Mouse (Mus musculus): Measurements from ENCODE around the gene Cks2.
"Not testable (repeated sequence)": the region's sequence is repeated elsewhere in the genome, so short reads cannot be mapped to it uniquely, and the experiment has no call there.

Gene Cks2

DNA sequence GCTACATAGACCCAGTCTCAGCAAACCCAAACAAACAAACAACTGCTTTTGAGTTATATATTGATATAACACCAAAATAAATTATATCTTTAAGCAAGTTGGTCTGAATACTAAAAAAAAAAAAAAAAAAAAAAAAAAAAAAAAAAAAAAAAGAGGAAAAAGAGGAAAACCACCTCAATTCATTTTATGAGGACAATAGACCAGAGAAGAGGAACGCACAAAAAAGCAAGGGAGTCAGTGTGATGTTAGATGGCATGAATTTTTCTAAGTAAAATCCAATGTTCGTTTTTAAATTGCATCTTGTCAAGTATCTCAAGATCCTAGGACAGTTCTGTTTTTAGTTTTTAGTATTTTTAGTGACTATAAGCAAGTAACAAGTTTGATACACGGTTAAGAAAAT, 3.6 kb upstream of the Cks2 start:
- DNase-seq: no peak

DNA sequence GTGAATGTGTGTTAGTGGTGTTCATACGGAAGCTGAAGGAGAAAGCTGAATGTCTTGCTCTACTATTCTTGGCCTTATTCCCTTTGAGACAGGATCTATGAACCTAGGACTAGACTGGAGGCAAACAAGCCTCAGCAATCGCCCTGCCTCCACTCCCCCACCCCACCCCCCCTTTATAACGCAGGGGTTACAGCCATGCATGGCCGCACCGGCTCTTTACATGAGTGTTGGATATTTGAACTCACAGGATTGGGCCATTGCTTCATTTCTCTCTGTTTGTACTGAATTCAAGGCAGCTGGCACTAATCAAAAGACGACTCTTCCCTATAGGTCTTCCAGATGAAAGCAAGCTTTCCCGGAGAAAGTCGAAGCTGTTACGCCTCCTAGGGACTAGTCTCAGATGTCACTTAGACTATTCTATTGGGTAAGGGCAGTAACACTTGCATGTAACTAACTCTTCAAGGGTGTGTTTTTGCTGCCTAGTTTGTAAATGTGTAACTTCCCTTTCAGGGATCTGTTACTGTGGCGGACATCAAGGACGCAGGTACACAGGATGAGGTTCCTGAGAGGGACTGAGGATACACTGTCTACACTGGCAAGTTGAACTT, 2.8 kb upstream of the Cks2 start:
- DNase-seq: peak; percentile 14

DNA sequence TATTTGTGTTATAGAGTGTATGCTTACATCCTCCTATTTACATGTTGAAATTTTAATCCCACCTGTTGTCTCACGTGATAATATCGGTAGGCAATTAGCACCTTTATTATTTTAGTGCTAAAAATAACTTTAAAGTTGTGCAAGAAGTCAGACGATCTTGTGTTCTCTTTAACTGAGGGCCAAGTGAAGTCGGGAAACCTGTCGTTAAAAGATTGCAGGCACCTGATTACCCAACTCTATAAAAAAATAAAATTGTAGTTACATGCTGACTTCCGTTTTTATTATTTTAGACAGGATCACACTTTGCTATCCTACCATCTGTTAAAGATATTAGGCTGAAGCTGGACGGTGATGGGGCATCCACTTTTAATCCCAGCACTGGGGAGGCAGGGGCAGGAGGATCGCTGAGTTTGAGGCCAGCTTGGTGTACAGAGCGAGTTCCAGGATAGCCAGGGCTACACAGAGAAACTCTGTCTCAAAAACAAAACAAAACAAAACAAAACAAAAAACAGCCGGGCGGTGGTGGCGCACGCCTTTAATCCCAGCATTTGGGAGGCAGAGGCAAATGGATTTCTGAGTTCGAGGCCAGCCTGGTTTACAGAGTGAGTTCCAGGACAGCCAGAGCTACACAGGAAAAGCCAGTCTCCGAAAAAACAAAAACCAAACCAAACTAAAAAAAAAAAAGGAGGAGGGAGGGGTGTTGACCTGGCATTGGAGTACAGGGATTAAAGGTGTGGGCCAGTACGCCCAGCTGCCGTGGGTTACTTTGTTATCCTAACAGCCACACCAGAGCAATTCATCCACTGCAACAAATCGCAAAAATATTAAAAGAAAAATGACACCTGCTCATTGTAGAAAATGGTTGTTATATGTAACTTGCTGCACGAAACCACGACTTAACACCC, 856 bp upstream of the Cks2 start:
- DNase-seq: no peak

DNA sequence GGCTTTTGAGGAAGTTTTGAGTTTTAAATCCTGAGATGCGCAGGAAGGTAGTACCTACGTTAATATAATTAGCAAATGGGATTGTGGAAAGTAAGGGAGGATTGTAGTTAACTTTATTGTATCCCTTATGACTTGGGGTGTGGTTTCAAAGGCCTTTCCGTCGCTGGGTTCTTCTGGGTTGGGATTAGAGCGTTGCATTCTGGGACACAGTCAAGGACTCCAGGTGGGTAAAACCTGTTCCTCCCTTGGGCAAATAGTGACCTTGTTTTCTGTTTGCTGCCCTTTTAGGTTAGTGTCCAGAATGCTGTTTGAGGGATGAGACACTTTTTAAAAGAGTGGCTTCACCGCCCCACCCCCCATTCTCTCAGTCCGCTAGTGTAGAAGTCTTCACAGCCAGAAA, 840 bp downstream of the Cks2 start:
- peak; percentile 9 for DNase-seq

DNA sequence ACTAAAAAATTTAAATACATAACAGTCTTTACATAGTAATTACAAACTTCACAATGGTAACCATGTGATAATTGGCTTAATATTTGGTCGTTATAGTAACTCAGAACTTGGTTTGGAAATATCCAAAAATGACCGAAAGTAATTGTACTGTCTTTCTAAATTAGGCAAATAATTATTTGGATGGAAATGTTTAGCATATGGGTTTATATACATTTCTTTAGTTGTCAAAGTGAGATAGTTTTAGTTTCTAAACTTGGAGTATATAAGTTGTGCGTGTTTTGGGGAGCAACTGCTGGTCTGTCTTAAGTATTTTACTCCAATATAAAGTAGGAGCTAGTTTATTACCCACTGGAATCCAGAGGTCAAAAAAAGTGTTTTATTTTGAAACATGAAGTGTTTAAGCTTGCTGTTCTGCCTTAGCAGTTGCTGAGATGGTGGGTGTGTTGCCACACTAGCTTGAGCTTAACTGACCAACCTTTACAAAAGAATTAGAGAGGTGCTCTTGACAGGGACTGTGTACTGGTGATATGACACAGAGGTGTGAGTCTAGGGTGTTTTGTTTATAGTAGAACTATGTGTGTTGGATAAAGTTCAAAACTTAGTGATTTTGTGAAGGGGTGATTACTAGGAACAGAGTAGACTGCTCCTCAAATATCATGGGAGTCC, 1.5 kb downstream of the Cks2 start:
- DNase-seq: no peak

DNA sequence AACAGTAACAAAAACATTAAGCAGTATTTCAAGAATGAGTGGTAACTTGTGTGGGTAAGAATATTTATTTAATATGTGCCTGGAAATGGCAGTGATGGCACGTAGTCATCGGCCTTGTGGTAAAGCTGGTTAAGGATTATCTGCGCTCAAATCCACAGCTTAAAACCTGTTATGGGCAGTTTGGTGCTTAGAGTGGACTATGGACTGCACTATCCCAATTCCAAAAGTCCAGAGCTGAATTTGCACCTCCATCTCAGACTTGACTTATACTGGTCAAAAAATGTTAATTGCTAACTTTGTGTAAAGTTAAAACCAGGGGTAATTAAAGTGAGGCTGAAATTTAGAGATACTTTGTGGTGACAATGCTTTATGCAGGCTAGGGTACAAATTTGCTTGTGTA, 2.7 kb downstream of the Cks2 start:
- DNase-seq: no peak

DNA sequence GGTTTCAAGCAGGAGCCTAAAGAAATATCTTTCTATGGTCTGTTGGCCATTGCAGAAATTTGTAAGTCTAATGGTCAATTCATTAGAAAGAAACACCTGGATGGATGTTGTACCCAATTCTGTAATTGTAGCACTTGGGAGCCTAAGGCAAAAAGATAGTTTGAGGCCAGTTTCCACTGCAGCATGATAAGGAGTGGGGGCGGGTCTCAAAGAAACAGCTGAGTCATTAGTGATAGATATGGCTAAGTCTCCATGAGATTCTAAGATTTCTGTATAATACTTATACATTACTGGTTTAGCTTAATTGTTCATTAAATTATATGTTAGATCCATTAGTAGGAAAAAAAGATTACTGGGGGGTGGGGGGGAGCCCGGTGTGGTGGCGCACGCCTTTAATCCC, 3.2 kb downstream of the Cks2 start:
- DNase-seq: no peak

DNA sequence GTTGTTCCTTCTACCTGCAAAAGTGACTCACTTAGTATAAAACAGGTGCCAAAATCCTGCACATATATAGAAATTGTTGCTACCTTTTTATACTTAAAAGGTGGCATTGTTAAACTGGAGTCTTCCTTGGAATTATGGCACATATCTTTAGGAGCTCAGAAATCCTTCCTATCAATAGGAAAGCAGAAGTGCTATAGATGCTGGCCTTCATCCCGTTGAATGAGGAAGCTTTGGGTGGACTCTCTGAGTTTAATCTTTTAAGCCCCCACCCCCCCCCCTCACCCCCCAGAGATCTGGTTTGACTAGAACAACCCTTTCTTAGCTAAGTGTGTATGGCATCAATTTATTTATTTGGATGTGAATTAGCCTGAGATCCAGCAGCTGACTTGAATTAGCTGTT, 4.7 kb downstream of the Cks2 start:
- DNase-seq: no peak

DNA sequence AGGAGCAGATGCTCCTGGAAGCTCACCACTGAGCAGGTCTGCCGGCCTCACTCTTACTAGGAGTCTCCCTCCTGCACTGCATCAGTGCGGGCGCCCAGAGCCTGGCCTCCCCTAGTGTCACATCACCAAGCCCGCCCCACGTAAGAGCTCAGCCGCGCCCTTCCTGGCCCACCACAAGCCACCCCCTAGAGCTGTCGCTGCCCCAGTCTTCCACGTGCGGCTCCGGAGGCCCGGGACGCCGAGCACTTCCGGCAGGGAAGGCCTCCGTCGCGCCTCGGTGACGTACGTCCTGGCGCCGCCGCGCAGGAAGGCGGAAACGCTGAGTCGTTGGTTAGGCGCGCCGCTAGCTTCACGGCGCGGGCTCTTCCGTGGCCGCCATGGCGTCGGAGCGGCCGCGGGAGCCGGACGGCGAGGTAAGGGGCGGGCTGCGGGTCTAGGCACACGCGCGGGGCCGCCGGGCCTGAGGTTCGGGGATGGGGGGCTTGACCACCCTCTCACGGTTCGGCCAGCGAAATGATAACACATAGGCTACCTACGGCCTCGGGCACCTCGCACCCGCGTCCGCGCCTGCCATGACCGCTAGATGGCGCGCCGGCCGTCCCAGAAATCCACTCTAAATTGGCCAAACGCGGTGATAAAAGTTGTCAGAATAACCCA, 6.5 kb downstream of the Cks2 start, which contains the start of gene Secisbp2:
TSS of gene Secisbp2 (plus strand) at position 290 of the 657 bp plus-strand sequence.
- peak; percentile 95 for DNase-seq

DNA sequence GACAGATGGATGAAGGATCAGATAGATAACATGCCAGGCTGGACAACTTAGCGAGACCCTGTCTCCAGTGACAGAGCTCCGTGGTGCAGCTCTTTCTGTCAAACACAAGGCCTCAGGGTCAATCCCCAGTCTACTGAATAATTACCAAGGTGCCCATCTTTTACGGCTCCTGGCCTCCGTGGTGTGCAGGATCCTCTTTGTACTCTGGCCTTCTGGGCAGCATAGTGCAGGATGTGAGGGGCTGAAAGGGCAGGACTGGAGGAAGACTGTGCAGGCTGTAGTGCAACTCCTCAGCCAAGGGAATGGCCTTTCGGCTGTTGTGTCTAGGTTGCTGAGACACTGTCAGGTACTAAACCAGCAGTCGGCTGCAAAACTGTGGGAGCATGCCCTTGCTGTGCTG, 8.1 kb downstream of the Cks2 start:
- DNase-seq: no peak

DNA sequence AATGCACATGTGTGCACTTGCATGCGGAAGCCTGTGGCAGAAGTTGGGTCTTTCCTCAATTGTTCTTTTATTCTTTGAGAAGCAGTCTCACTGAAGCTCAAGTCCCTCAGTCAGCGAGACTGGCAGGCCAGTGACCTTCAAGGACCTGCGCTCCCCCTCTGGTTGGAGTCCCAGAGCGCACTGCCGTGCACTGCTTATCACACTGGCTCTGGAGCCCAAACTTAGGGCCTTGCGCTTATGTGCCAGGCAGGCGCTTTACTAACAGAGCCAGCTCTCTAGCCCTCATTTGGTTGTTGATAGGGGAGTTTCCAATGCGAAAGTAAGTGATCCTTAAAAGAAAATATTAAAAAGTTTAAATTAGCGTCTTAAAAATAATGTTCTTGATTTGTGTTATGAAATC, 8.9 kb downstream of the Cks2 start:
- DNase-seq: no peak

DNA sequence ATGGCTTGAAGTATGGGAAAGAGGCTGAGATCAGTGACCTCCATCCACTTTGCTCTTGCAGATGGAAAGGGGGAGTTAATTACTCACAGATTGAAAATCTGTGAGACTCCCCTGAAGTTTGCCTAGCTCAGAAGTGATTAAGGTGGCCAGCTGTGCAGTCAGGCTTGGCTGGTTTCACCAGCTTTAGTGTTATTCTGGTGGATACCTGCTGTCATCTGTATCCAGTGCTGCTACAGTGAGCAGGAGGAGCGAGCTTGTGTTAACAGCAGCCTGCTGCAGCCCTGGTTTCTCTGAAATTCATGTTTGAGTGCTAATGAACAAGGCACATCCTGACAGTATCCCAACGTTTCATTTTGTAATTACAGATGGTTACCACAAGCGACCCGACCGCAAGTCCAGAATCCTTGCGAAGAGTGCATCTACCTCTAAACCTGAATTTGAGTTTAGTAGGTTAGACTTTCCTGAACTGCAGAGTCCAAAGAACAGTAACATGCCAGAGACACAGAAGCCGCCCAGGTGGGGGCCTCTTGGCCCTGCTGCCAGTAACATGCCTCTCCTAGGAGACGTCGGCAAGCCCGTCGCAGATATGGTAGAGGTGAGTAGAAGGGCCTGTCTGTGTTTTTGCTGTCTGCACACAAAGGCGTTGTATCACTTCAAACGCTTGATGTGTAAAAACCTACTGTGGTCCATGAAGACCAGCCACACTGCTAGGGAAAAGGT, 11.6 kb downstream of the Cks2 start:
- no peak for DNase-seq

DNA sequence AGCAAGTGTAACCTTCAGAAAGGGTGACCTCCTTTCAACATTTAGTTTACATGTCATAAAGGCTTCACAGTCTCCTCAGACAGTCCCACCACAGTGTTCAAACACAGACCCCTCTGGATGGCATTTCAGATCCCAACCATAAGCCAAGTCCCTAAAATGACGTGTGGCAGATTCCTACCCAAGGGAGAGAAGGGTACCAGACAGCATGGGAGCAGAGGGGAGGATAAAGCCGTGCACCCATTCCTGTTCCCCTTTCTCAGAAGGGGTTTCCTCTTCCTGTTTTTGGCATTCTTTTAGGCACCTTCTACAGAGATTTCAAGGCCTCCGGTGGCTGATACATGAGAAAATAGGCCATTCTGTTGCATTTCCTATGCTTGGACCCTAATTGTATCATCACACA, 13.1 kb downstream of the Cks2 start:
- DNase-seq: no peak

DNA sequence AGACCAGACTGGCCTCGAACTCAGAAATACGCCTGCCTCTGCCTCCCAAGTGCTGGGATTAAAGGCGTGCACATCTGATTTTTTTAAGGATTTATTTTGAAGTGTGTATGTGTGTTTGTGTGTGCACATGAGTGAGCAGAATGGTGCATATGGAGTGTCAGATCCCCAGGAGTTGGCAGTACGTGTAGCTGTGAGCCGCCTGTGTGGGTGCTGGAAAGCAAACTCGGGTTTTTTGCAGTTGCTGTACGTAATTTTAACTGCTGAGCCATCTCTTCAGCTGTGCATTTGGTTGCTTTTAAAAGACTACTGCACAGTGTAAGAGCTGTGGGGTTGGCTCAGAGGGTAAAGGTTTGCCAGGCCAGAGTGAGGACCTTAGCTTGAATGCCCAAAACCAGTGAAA, 14.5 kb downstream of the Cks2 start:
- DNase-seq: no peak

DNA sequence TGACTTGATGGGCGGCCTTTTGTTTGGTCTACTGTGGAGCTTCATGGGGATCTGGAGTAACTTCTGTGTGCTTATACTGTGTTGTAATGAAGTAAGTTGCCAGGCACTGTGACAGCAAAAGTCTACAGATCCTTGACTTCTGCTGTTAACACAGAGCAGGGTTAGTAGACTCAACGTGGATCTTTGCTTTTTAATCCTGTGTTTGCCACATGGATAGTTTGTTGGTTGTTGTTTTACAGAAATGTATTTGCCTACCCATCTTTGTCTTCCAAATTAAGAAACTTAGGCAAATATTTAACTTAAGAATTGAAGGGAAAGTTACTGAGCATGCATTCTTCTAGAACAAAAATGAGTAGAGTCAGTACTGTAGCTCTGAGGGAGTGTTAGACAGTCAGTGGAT, 18.5 kb downstream of the Cks2 start:
- no peak for DNase-seq

DNA sequence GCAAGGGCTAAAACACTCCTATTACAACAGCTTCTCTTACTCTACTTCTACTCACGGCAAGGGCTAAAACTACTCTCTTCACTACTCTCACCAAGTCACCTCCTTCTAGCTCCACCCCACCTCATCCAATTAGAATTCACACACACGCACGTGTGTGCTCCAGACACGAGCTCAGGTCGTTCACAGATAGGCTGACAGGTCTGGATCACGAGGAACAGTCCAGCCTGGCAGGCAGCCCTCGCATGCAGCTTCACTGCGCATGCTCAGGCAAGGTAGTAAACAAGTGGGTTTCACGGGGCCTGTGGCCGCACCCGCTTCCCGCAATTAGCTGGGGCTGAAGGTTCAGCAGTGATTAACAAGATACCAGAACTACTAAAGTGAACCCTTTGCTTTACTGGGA, 23.2 kb downstream of the Cks2 start:
- not testable (repeated sequence) for DNase-seq

DNA sequence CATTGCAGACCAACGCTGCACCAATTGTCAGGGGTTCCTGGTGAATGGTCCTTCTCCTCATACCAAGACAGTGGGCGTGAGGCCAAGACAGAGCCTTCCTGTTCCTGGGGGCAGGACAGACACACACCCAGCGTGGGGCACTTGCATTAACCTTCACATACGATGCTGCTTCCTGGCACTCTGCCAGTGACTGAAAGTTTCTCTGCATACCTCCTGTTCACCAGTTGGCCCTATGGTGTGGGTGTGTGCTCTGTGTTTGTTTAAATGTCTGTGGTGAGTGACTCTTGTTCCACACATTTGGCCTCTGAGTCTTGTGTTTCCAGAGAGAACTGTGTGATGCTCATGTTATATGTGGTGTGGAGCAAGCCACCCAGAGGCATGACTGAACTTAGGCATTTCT, 31.6 kb downstream of the Cks2 start:
- DNase-seq: no peak

DNA sequence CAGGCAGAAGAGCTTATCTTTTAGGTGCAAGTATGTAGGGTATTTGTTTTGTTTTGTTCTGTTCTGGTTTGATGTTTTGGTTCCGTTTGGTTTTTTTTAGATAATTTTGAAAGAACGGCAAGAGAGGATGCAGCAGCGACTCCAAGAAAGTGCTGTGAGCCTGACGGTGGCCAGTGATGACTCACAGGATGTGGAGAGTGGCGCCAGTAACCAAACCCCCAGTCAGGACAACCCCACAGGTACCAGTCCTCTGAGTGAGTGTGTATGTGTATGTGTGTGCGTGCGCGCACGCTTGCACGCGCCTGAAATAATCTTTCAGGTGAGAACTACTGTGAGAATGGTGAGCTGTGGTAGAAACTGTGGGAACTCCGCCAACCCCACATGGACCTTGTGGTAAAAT, 32.0 kb downstream of the Cks2 start:
- no peak for DNase-seq

DNA sequence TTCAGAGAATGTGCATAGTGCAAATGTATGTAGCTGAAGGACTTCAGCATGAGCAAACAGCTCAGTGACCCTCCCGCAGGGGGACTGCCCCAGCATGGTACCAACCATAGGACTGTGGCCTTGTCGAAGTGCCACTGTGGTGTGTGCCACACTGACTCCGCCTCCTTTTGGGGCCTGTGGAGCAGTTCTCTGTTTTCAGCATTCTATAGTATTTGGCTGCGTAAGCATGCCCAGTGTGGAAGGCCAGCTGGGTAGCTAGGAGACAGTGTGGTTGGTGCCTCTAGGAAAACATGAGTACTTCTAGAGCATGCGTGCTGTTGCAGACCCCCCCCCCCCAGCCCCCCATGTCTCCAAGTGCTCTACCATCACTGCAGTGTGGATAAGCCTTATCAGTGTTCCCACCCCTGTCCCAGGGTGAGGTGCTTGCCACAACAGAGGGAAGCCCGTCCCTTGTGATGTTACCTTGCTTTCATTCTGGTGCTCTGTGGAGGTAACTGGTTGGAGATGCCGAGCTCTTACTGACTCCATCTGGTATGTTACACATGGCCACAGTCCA, 32.7 kb downstream of the Cks2 start:
- DNase-seq: no peak

DNA sequence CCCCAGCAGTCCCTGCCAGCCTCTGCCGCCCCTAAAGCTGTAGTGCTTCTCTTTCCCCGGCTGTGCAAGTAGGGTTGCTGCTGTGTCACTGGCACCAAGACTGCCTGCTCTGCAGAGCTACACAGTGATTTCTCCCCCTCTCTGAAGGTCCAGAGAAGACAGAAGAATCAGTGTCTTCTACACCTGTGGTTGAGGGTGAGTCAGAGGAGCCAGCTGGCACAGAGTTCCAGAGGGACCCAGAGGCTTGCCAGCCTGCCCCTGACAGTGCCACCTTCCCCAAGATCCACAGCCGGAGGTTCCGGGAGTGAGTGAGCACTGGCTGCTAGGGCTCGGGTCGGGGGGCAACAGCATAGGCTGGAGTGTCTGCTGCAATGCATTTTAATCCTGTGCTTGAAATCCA, 33.7 kb downstream of the Cks2 start:
- DNase-seq: no peak

DNA sequence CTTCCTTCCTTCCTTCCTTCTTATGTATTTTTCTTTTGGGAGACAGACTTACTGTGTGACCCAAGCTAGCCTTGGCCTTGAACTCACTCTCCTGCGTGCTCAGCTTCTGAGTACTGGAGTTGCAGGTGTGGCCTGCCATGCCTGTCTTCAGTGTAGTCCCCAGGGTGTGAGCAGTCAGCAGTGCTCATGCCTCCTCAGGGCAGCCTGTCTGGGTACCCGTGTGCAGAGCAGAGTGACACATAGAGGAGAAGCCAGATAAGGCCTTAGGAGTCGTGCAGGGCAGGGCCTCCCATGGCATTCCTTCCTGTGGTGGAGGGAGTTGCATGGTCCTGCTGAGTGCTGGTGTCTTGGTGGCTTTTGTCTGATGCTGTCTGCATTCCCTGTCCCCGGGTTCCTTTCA, 34.3 kb downstream of the Cks2 start:
- no peak for DNase-seq

DNA sequence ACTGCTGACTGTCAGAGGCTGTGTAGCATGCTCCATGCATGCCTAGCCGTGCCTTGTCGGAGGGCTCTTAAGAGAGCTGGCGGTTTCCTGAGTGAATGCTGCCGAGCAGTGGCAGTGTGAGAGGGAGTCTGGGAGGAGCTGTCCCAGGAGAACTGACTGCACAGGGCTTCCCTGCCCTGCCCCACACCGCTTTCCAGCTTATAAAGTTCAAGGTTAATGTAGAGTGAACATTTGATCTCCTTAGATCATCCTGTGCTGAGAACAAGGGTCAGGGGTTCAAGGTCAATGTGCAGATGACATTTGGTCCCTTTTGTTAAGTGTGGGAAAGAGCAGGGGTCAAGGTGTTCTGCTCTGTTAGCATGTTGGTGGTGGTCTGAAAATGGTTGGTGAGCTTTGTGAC, 36.0 kb downstream of the Cks2 start:
- no peak for DNase-seq

DNA sequence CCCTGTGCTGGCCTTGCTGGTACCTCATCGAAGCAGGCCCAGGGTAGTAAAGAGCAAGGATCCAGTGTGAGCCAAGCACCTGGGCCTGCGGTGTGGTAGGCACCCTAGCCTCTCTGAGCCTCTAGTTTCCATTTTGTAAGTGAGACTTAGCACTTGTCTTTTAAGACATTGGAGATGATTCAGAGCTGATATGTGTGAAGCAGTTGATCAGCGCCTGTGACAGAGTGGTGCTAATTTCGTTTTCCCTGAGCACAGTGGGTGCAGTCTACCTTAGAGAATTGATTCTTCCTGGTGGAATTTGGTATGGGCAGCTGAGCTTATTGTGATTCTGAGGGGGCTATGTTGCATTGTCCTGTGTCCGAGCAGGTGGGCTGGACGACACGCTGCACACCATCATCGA, 36.6 kb downstream of the Cks2 start:
- no peak for DNase-seq
